Mouse (Mus musculus) stomach, embryonic 15.5 days (tissue): ENCODE measurements around the gene Nckipsd. TPM values are rescaled to one million over a fixed set of nuclear protein-coding genes. Genes with fewer than 3 reads are reported as not detected.

Source experiments
- ATAC-seq: fragments of 200-750 bp; cut with Nextera tagmentation; 2 replicates; pipeline ENCODE4 v1.8.0; 2017; ENCODE audit warnings: low read depth, moderate number of reproducible peaks, moderate TSS enrichment; ENCODE audit not compliant: insufficient read depth, low FRiP score
- H3K27ac ChIP-seq: fragments of 300-500 bp; sonication (generic); 2 replicates; pipeline ENCODE4 v1.5.1; 2015; ENCODE audit warnings: mild to moderate bottlenecking, inconsistent platforms
- H3K27me3 ChIP-seq: fragments of 300-500 bp; sonication (generic); replicated peaks from 2 replicates; pipeline ENCODE4 v1.6.1; 2015; ENCODE audit warnings: inconsistent platforms
- H3K36me3 ChIP-seq: fragments of 300-500 bp; sonication (generic); 2 replicates; pipeline ENCODE4 v1.6.1; 2015; ENCODE audit warnings: inconsistent platforms
- H3K4me1 ChIP-seq: fragments of 300-500 bp; sonication (generic); 2 replicates; pipeline ENCODE4 v1.6.1; 2015; ENCODE audit warnings: inconsistent platforms
- H3K4me2 ChIP-seq: fragments of 300-500 bp; sonication (generic); 2 replicates; pipeline ENCODE4 v1.6.1; 2015; ENCODE audit warnings: mild to moderate bottlenecking, inconsistent platforms
- H3K4me3 ChIP-seq: fragments of 300-500 bp; sonication (generic); replicated peaks from 2 replicates; pipeline ENCODE4 v1.5.1; 2015; ENCODE audit warnings: inconsistent platforms
- H3K9ac ChIP-seq: fragments of 300-500 bp; sonication (generic); 2 replicates; pipeline ENCODE4 v1.6.1; 2015; ENCODE audit warnings: inconsistent platforms
- H3K9me3 ChIP-seq: fragments of 300-500 bp; sonication (generic); 2 replicates; pipeline ENCODE4 v1.6.1; 2016; ENCODE audit warnings: inconsistent platforms
- WGBS: fragments of 180-500 bp; shearing (Covaris S2); methylation state at CpG from one replicate; pipeline ENCODE4 v1.1.7; 2015; 5-methylcytosine and 5-hydroxymethylcytosine counted together
- polyA plus RNA-seq: library from polyadenylated mRNA; unstranded; fragments of >200 nt; fragmentation: Nextera tagmentation; extraction: Ambion mirVana; gene quantifications from 2 replicates; pipeline ENCODE4 v1.2.1, GENCODE M21; 2015

Nckipsd gene
- polyA plus RNA-seq, result 10.5 and 13.0 TPM in 2 replicates

- ATAC-seq, result peak; percentile 87
- H3K4me2 ChIP-seq, result peak within 1 kb of the TSS; percentile 93
- H3K27ac ChIP-seq, result 0 out of 2 replicates have a peak within 1 kb of the TSS, but pooled peaks have one; percentile 35
- peaks cover 39% of the 10 kb centered on the region for H3K36me3 ChIP-seq
- peak within 1 kb of the TSS; percentile 78 for H3K4me3 ChIP-seq
- peak within 1 kb of the TSS; percentile 80 for H3K9ac ChIP-seq
- no peaks in the 10 kb centered on the region for H3K27me3 ChIP-seq
- H3K4me1 ChIP-seq, result peaks cover 23% of the 10 kb centered on the region
- no peaks in the 10 kb centered on the region for H3K9me3 ChIP-seq
- under 1% methylated on average over 62 of the region's 62 CpGs for WGBS
These were observed at the start of gene Nckipsd for GRCm38 (mm10) chr9:108808163-108808665. TSS of gene Nckipsd (plus strand) at chr9:108808368.

GRCm38 (mm10) chr9:108759121-108759520 lies 49.0 kb upstream of the Nckipsd start:
- H3K4me2 ChIP-seq, result no peak overlapping the region
- no peaks in the 10 kb centered on the region for H3K27me3 ChIP-seq
- no peak for ATAC-seq
- H3K36me3 ChIP-seq, result no peaks in the 10 kb centered on the region
- H3K4me1 ChIP-seq, result no peaks in the 10 kb centered on the region
- WGBS, result 95% methylated on average over 20 of the region's 20 CpGs
- H3K27ac ChIP-seq, result no peak overlapping the region
- no peak overlapping the region for H3K9ac ChIP-seq
- no peaks in the 10 kb centered on the region for H3K9me3 ChIP-seq
- no peak overlapping the region for H3K4me3 ChIP-seq

DNA sequence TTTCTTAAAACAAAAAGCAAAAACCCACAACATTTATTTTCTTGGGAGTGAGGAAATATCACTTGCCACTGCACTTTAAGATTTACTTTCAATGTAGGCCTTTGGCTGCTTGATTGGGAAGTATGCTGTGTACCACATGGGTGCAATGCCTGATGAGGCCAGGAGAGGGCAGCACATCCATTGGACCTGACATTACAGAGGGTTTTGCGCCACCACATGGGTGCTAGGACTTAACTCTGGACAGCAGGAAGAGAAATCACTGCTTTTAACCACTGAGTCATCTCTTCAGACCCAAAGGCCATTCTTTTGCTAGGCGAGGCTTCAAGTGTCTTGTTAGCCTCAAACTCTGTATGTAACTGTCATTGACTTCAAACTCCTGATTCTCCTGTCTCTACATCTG lies 48.4 kb upstream of the Nckipsd start:
- Histone ChIP-seq H3K9me3 (no peaks in the 10 kb centered on the region), H3K9ac (no peak overlapping the region), H3K27ac (no peak overlapping the region), H3K4me3 (no peak overlapping the region), H3K4me1 (no peaks in the 10 kb centered on the region), H3K4me2 (no peak overlapping the region), H3K27me3 (no peaks in the 10 kb centered on the region), H3K36me3 (no peaks in the 10 kb centered on the region)
- ATAC-seq, result no peak
- WGBS, result 68% methylated on average over 2 of the region's 2 CpGs

DNA sequence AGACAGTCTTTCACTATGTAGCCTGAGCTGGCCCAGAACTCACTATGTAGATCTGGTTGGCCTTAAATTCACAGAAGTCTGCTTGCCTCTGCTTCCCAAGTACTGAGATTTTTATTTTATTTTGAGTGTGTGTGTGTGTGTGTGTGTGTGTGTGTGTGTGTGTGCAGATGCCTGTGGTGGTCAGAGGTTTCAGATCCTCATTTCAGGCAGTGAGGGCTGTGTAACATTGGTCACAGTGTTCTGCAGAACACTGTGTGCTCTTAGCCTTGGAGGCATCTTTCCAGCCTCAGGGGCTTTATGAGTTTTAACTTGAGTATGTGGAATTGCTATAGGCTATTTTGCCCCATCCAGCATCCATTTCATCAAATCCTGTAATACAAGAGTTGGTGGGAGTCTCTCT lies 46.6 kb upstream of the Nckipsd start:
- H3K27me3 ChIP-seq, result no peaks in the 10 kb centered on the region
- no peak overlapping the region for H3K4me3 ChIP-seq
- H3K4me1 ChIP-seq, result no peaks in the 10 kb centered on the region
- no peak overlapping the region for H3K27ac ChIP-seq
- H3K36me3 ChIP-seq, result no peaks in the 10 kb centered on the region
- no peak overlapping the region for H3K4me2 ChIP-seq
- H3K9ac ChIP-seq, result no peak overlapping the region
- ATAC-seq, result no peak
- no peaks in the 10 kb centered on the region for H3K9me3 ChIP-seq

- no peak overlapping the region for H3K27ac ChIP-seq
- no peak overlapping the region for H3K9ac ChIP-seq
- H3K27me3 ChIP-seq, result no peaks in the 10 kb centered on the region
- H3K4me1 ChIP-seq, result no peaks in the 10 kb centered on the region
- H3K4me3 ChIP-seq, result no peak overlapping the region
- H3K9me3 ChIP-seq, result no peaks in the 10 kb centered on the region
- WGBS, result 60% methylated on average over 10 of the region's 10 CpGs
- no peak for ATAC-seq
- no peaks in the 10 kb centered on the region for H3K36me3 ChIP-seq
- H3K4me2 ChIP-seq, result no peak overlapping the region
These were observed 43.2 kb upstream of the Nckipsd start for GRCm38 (mm10) chr9:108764971-108765370.

GRCm38 (mm10) chr9:108776614-108777013 lies 31.6 kb upstream of the Nckipsd start:
- no peak for ATAC-seq
- WGBS, result 76% methylated on average over 4 of the region's 4 CpGs
- no peaks in the 10 kb centered on the region for H3K36me3 ChIP-seq
- no peak overlapping the region for H3K4me3 ChIP-seq
- no peaks in the 10 kb centered on the region for H3K4me1 ChIP-seq
- H3K27ac ChIP-seq, result no peak overlapping the region
- H3K4me2 ChIP-seq, result no peak overlapping the region
- no peak overlapping the region for H3K9ac ChIP-seq
- no peaks in the 10 kb centered on the region for H3K27me3 ChIP-seq
- no peaks in the 10 kb centered on the region for H3K9me3 ChIP-seq

GRCm38 (mm10) chr9:108777276-108777675 lies 30.9 kb upstream of the Nckipsd start:
- H3K4me1 ChIP-seq, result peaks cover 6% of the 10 kb centered on the region; the same call in 1 of the 2 replicates
- no peak for ATAC-seq
- WGBS, result 73% methylated on average over 4 of the region's 4 CpGs

GRCm38 (mm10) chr9:108780959-108781358 lies 27.2 kb upstream of the Nckipsd start:
- Histone ChIP-seq H3K9me3 (no peaks in the 10 kb centered on the region), H3K4me1 (peaks cover 17% of the 10 kb centered on the region), H3K4me2 (no peak overlapping the region), H3K27ac (no peak overlapping the region), H3K4me3 (no peak overlapping the region), H3K27me3 (no peaks in the 10 kb centered on the region), H3K36me3 (no peaks in the 10 kb centered on the region), H3K9ac (no peak overlapping the region)
- no peak for ATAC-seq
- WGBS, result 54% methylated on average over 5 of the region's 5 CpGs

More at GRCm38 (mm10) chr9:108777276-108777675, 30.9 kb upstream of the Nckipsd start:
- no peak overlapping the region for H3K4me3 ChIP-seq
- H3K27me3 ChIP-seq, result no peaks in the 10 kb centered on the region
- H3K4me2 ChIP-seq, result no peak overlapping the region
- no peak overlapping the region for H3K9ac ChIP-seq
- no peak overlapping the region for H3K27ac ChIP-seq
- no peaks in the 10 kb centered on the region for H3K9me3 ChIP-seq
- no peaks in the 10 kb centered on the region for H3K36me3 ChIP-seq

GRCm38 (mm10) chr9:108781891-108782290 lies 26.3 kb upstream of the Nckipsd start:
- Histone ChIP-seq H3K4me3 (no peak overlapping the region), H3K9me3 (no peaks in the 10 kb centered on the region), H3K4me2 (no peak overlapping the region), H3K9ac (no peak overlapping the region), H3K4me1 (peaks cover 22% of the 10 kb centered on the region), H3K27me3 (no peaks in the 10 kb centered on the region), H3K27ac (no peak overlapping the region), H3K36me3 (no peaks in the 10 kb centered on the region)
- 46% methylated on average over 4 of the region's 4 CpGs for WGBS
- ATAC-seq, result no peak

DNA sequence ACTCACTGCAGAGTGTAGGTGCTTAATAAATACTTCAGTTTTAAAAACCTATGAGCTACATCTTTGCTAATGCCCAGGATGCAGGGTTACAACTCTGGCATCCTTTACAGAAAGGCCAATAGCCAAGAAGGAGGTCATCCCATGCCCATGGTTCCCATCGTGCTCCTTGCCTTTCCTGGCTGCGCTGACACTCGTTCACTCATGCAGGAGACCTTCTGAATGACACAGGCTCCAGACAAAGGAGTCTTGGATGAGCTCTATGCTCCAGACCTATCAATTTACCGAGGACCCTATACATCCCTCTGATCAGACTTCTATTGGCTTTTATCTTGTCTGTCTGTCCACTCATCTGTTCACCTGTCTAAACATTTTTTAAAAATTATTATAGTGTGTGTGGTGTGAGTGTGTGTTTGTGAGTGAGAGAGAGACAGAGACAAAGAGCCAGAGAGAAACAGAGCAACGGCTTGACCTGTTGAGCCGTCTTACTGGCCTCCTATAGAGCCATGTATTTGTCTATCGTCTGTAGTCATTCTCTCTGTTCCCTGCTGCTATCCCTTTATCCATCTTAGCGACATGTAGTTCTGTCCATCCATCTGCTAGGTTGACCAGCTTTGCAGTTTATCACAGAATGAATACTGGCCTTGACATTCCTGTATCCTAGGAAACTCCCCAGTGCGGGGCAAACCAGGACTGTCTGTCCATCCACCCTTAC lies 25.2 kb upstream of the Nckipsd start:
- peak overlapping the region; percentile 76 for H3K27ac ChIP-seq
- peak overlapping the region; percentile 93 for H3K4me3 ChIP-seq
- no peaks in the 10 kb centered on the region for H3K27me3 ChIP-seq
- no peak overlapping the region for H3K9ac ChIP-seq
- peak overlapping the region; percentile 75 for H3K4me2 ChIP-seq
- no peaks in the 10 kb centered on the region for H3K9me3 ChIP-seq
- ATAC-seq, result peak; percentile 29
- WGBS, result 25% methylated on average over 9 of the region's 9 CpGs
- H3K36me3 ChIP-seq, result no peaks in the 10 kb centered on the region
- H3K4me1 ChIP-seq, result peaks cover 22% of the 10 kb centered on the region

GRCm38 (mm10) chr9:108783548-108784463 lies 24.4 kb upstream of the Nckipsd start, which contains the start of gene Ip6k2:
TSS of gene Ip6k2 (plus strand) at chr9:108783796.
- no peaks in the 10 kb centered on the region for H3K36me3 ChIP-seq
- ATAC-seq, result peak; percentile 98
- H3K27me3 ChIP-seq, result no peaks in the 10 kb centered on the region
- peak within 1 kb of the TSS; percentile 93 for H3K9ac ChIP-seq
- peaks cover 28% of the 10 kb centered on the region for H3K4me1 ChIP-seq
- H3K4me3 ChIP-seq, result peak within 1 kb of the TSS; percentile 93
- peak within 1 kb of the TSS; percentile 89 for H3K27ac ChIP-seq
- under 1% methylated on average over 56 of the region's 56 CpGs for WGBS
- no peaks in the 10 kb centered on the region for H3K9me3 ChIP-seq
- H3K4me2 ChIP-seq, result peak within 1 kb of the TSS; percentile 75

- peak overlapping the region; percentile 93 for H3K4me3 ChIP-seq
- no peak overlapping the region for H3K27ac ChIP-seq
- ATAC-seq, result no peak
- H3K36me3 ChIP-seq, result no peaks in the 10 kb centered on the region
- H3K27me3 ChIP-seq, result no peaks in the 10 kb centered on the region
- no peaks in the 10 kb centered on the region for H3K9me3 ChIP-seq
- peak overlapping the region; percentile 75 for H3K4me2 ChIP-seq
- peaks cover 33% of the 10 kb centered on the region for H3K4me1 ChIP-seq
- no peak overlapping the region for H3K9ac ChIP-seq
These were observed 22.8 kb upstream of the Nckipsd start for GRCm38 (mm10) chr9:108785416-108785815.
